Mouse (Mus musculus) spleen, adult 2 months (tissue): ENCODE results near the gene Tmem79. TPM values are rescaled to one million over a fixed set of nuclear protein-coding genes. Genes with fewer than 3 reads are reported as not detected.
"Not testable (repeated sequence)": the region's sequence is repeated elsewhere in the genome, so short reads cannot be mapped to it uniquely, and the experiment has no call there.

Experiments used
- DNase-seq, 2 experiments: peaks; one replicate each; pipeline versions ENCODE4 v3.0.0 to v3.0.0-alpha.2; 2012 to 2021; ENCODE audit warnings: low spot score in 2 of 2, low read depth in 1 of 2
- H3K27ac ChIP-seq: fragments of 200-500 bp; 2 replicates; pipeline ENCODE4 v1.5.1; 2012; ENCODE audit warnings: low read length, inconsistent platforms; ENCODE audit not compliant: insufficient read depth
- H3K27me3 ChIP-seq: fragments of 200-500 bp; 2 replicates; pipeline ENCODE4 v1.6.1; 2012; ENCODE audit warnings: mild to moderate bottlenecking, moderate library complexity, low read length, inconsistent platforms; ENCODE audit not compliant: control insufficient read depth, insufficient read depth
- H3K36me3 ChIP-seq: fragments of 200-500 bp; 2 replicates; pipeline ENCODE4 v1.6.1; 2012; ENCODE audit warnings: mild to moderate bottlenecking, low read length, inconsistent platforms; ENCODE audit not compliant: control insufficient read depth, insufficient read depth
- H3K4me1 ChIP-seq: fragments of 200-500 bp; 2 replicates; pipeline ENCODE4 v1.6.1; 2011; ENCODE audit warnings: inconsistent platforms; ENCODE audit not compliant: control insufficient read depth, insufficient read depth, insufficient read length
- H3K4me3 ChIP-seq: fragments of 200-500 bp; 2 replicates; pipeline ENCODE4 v1.5.1; 2011; ENCODE audit warnings: mild to moderate bottlenecking, inconsistent platforms; ENCODE audit not compliant: insufficient read depth, insufficient read length; ENCODE audit errors: extremely low read depth
- CTCF ChIP-seq: fragments of 200-500 bp; IDR thresholded peaks from 2 replicates; pipeline ENCODE4 v1.5.1; 2011; ENCODE audit warnings: mild to moderate bottlenecking, inconsistent platforms; ENCODE audit not compliant: insufficient read depth, insufficient read length, insufficient replicate concordance; ENCODE audit errors: extremely low read depth
- POLR2A ChIP-seq: fragments of 200-500 bp; IDR thresholded peaks from 2 replicates; pipeline ENCODE4 v1.6.1; 2011; ENCODE audit warnings: low read depth, low read length, inconsistent platforms
- WGBS: fragments of 180-500 bp; shearing (Covaris S2); methylation state at CpG from one replicate; pipeline ENCODE4 v1.1.7; 2018; 5-methylcytosine and 5-hydroxymethylcytosine counted together
- polyA plus RNA-seq: library from polyadenylated mRNA; depleted of rRNA; stranded (reverse); fragments of >200 nt; gene quantifications from 2 replicates; pipeline ENCODE4 v1.2.3, GENCODE M21; 2012

Tmem79 gene
- polyA plus RNA-seq, 1 experiment, result 1.1 TPM

DNA sequence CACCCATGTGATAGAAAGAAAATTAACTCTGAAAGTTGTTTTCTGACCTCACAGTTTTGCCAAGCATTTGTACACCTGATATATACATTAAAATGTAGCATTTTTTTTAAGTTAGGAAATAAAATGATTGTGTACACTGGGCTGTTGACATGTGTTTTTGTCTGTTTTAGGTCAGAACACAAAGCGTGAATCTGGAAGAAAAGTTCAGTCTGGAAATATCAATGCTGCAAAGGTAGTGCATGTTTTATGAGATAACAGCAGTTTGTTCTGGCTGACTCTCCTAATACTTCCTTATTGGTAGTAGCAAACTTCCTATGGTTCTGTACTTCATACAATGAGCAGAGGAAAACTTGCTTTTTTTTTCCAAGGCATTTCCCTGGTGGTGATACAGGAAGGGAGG is 36.8 kb downstream of the Tmem79 start:
- Histone ChIP-seq H3K27ac (no peak overlapping the region), H3K4me3 (no peak overlapping the region), H3K36me3 (peaks cover 30% of the 10 kb centered on the region), H3K4me1 (no peaks in the 10 kb centered on the region), H3K27me3 (no peaks in the 10 kb centered on the region)
- TF ChIP-seq CTCF, result no peak
- TF ChIP-seq POLR2A, result no peak
- 87% methylated on average over 1 of the region's 1 CpGs for WGBS
- no peak for DNase-seq

DNA sequence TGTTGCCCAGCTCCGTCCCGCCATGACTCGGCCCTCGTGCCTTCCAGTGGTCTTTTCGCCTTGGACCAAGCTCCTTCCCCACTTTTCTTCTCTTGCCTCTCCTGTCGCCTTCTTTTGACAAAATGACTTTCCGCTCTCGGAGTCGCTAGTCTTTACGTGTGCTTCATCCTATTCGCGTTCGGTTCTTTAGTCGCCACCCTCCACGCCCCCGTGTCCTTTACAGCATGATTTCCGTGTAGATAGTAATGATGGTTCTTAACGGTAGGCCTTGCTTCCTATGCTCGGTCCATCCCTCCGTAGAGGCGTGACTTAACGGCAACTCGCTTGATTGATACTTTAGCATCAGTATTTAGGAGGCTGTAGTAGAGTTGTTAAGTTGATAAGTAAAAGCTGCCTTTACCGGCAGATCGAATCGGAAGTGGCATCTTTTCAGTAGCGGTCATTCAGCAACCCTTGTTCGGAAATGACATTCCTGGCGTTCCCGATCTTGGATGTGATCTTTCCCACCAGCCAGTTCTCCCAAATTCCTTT is 38.6 kb downstream of the Tmem79 start:
- TF ChIP-seq CTCF, result no peak
- no peak for TF ChIP-seq POLR2A
- Histone ChIP-seq H3K27me3 (no peaks in the 10 kb centered on the region), H3K36me3 (peaks cover 19% of the 10 kb centered on the region), H3K27ac (peak overlapping the region; percentile 88), H3K4me3 (peak overlapping the region; percentile 77), H3K4me1 (no peaks in the 10 kb centered on the region)
- no peak for DNase-seq
- WGBS, result under 1% methylated on average over 30 of the region's 30 CpGs

DNA sequence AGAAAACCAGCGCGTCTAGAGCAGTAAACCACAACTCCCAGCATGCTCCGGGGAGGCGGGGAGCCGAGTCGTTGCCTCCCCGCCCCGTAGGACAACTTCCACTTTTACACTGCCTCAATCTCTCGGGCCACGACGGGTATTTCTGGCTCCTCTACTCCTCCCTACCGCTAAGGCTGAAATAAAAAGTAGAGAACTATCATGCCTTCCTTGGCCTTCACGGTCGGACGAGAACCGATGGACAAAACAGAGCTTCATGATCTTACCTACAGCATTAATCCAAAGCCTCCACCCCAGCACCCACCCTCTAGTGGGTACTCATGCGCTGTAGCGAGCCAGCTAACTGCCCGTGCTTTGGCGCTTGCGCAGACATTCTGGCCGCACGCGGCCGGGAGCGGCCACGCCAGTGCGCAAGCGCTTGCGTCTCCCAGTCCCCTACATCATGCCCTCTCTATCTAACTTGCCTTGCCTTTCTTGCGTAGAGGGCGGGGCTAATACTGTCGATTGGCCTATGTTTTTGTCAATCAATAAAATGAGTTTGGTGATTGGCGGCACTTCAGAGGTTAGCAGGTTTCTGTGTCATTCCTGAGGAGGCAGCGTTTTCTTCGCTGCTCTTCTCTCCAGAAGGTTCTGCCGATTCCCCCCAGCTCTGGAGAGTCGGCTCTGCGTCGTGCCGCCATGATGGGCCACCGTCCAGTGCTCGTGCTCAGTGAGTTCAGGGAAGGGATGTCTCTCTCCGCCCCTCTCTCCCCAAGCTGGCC is 39.2 kb downstream of the Tmem79 start, which contains the start of the genes Tsacc and Cct3:
Tsacc (minus strand) TSS at position 439 of the 758 bp plus-strand sequence.
Cct3 (plus strand) TSS at position 556 of the 758 bp plus-strand sequence.
- Histone ChIP-seq H3K27me3 (no peaks in the 10 kb centered on the region), H3K4me3 (peak within 1 kb of the TSS; percentile 79), H3K4me1 (no peaks in the 10 kb centered on the region), H3K27ac (peak within 1 kb of the TSS; percentile 93), H3K36me3 (peaks cover 16% of the 10 kb centered on the region)
- peak; percentile 66 for TF ChIP-seq POLR2A
- no peak for TF ChIP-seq CTCF
- under 1% methylated on average over 44 of the region's 44 CpGs for WGBS
- DNase-seq, result peak; percentile 92 to 99

DNA sequence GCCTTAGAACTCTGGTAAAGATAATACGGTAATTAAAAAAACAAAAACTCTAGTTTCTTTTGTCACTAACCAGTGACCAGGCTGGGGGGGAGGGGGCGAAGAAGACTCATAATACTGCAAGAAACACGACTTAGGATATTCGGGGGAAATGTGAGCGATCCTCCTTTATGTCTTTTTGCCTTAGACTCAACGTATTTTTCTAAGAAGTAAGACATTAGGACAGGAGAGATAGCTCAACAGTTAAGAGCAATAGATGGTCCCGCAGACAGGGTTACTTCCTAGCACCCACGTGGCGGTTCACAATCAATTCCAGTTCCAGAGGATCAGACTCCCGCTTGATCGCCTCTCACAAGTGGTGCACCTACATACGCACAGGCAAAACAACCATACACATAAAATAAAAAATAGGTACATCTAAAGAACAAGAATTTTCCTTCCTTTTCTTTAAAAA is 39.8 kb downstream of the Tmem79 start:
- Histone ChIP-seq H3K27ac (peak overlapping the region; percentile 46; the same call in 1 of the 2 replicates), H3K4me3 (peak overlapping the region; percentile 79), H3K36me3 (peaks cover 10% of the 10 kb centered on the region), H3K4me1 (no peaks in the 10 kb centered on the region), H3K27me3 (no peaks in the 10 kb centered on the region)
- DNase-seq, result no peak
- no peak for TF ChIP-seq POLR2A
- no peak for TF ChIP-seq CTCF
- 1% methylated on average over 12 of the region's 12 CpGs for WGBS

DNA sequence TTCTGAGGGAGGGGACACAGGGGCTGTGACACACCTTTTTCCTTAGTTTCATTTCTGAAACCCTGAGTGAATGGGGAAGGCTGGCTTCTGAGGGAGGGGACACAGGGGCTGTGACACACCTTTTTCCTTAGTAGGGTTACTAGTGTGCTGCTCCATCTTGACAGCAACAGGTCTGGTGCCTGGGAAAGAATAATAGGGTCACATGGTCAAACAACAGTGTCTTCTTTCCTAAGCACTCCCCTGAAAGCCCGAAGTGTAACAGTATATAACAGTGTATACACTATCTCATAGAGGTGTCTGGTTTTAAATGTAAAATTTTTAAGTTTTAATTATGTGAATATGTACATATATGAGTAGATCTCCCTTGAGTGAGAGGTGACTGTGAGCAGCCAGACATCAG is 40.7 kb downstream of the Tmem79 start:
- not testable (repeated sequence) for H3K4me3 ChIP-seq
- WGBS, result 47% methylated on average over 1 of the region's 1 CpGs

DNA sequence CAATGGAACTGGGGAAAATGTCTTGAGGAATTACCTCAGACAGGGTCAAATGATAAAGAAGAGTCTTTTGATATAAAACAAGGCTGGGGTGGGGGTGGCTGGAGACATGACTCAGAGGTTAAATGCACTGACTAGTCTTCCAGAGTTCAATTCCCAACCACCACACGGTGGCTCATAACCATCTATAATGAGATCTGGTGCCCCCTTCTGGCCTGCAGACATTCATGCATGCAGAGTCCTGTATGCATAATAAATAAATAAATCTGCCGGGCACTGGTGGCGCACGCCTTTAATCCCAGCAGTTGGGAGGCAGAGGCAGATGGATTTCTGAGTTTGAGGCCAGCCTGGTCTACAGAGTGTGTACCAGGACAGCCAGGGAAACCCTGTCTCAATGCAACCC is 44.0 kb downstream of the Tmem79 start:
- DNase-seq, result peak; percentile 11 to 12
- Histone ChIP-seq H3K4me1 (no peaks in the 10 kb centered on the region), H3K27ac (no peak overlapping the region), H3K36me3 (no peaks in the 10 kb centered on the region; the same call in 1 of the 2 replicates), H3K27me3 (no peaks in the 10 kb centered on the region), H3K4me3 (no peak overlapping the region)
- WGBS, result 54% methylated on average over 4 of the region's 4 CpGs
- TF ChIP-seq CTCF (no peak), POLR2A (no peak)

More for the DNA sequence above, 40.7 kb downstream of the Tmem79 start:
- DNase-seq, H3K36me3 ChIP-seq, H3K4me1 ChIP-seq, H3K27me3 ChIP-seq, H3K27ac ChIP-seq: not testable (repeated sequence)

DNA sequence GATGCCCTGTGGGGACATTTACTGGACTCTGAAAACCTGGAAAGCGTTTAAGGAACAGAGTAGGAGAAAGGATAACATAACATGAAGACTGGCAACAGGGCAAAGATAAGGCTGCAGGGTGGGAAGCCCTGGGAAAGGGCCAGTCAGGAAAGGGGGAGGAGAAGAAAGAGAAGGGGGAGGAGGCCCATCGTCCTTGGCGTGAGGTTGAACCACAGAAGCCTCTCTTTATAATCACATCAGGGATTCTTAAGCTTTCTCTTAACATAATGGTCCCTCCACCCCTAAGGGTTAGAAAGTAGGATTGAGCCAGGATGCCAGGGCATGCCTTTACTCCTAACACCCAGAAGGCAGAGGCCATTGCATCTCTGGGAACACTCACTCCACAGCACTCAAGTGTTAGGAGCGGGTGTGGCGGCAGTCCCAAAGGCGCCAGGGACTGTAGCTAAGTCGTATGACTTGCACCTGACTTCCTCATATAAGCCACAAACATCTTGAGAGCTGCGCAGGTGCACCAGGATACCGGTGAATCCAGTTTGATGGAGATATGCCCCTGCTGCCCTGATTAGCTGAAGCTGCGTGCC is 47.7 kb downstream of the Tmem79 start:
- WGBS, result 81% methylated on average over 8 of the region's 10 CpGs
- H3K27ac ChIP-seq, H3K4me3 ChIP-seq, DNase-seq, H3K4me1 ChIP-seq, H3K27me3 ChIP-seq, H3K36me3 ChIP-seq: not testable (repeated sequence)
